Mouse (Mus musculus): ENCODE measurements around the gene Veph1. TPM values are rescaled to one million over a fixed set of nuclear protein-coding genes. Genes with fewer than 3 reads are reported as not detected.
"Not testable (repeated sequence)": the region's sequence is repeated elsewhere in the genome, so short reads cannot be mapped to it uniquely, and the experiment has no call there.

Veph1 gene
- total RNA-seq, 2 experiments from 2014 or later = 0.11 TPM; not detected in 1

DNA sequence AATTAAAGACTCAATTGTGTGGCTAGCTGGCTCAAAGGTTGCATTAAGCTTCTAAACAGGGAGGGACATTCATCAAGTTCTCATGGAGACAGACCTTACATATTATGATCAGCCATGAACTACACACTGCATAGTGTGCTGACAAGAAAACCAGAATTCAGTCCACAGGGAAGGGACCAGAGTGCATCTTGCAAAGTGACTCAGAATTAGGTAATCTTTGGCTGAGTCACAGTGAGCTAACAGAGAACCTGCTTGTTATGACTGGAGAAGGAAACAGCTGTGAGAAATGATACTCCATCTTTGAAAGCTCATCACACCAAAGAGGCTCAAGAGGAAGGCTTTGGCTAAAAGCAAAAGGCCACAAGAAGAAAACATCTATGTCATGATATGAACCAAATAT lies 56.2 kb downstream of the Veph1 start:
- DNase-seq = no peak
- intact Hi-C loops (cut with DNase I; ENCODE audit: low total_unique reads) = loop anchor here (10.0 kb wide), 1 partner anchor 226 kb away; no protein-coding TSS in a partner anchor

DNA sequence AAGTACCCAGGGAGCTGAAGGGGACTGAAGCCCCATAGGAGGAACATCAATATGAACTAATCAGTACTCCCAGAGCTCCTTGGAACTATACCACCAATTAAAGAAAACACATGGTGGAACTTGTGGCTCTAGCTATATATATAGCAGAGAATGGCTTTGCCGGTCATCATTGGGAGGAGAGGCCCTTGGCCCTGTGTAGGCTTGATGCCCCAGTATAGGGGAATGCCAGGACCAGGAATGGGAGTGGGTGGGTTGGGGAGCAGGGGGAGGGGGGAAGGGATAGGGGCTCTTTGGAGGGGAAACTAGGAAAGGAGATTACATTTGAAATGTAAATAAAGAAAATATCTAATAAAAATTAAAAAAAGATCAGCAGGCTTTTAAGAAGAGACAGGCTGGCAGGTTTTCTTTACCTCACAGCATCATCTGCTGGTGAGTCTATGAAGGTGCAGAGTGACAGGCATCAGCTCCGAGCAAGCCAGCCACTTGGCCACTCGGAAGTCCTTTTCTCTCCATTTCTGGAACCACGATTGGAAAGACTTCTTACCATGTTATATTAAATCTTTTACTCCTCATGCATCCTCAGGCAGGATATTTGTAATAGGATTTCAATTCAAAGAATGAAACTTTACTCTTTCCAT lies 60.3 kb downstream of the Veph1 start:
- DNase-seq; intact Hi-C loops (cut with DNase I; ENCODE audit: low total_unique reads): not testable (repeated sequence)

DNA sequence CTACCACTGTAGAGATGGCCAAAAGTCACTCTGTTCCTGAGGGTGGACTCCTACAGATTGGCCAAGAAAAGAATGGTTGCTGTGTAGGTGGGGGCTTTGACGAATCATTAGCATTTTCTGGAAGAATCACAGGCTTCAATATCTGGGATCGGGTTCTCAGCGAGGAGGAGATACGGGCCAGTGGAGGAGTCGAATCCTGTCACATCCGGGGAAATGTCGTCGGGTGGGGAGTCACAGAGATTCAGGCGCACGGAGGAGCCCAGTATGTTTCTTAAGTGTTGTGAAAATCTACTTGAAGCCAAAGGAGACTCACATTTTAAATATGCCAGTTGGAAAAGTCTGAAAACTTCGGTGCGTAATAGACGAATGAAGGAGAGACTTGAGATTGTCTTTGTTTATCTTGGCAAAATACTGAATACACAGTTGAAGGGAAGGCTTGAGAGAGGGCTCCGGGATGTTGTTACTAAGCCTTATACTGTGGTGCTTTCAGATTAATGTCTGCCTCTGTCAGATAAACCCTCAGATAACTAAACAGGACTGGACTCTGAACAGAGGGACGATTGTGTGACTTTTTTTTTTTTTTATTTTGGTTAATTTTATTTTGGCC lies 71.6 kb downstream of the Veph1 start:
- intact Hi-C loops (cut with DNase I; ENCODE audit: low total_unique reads) = no loop called here
- no peak for DNase-seq

DNA sequence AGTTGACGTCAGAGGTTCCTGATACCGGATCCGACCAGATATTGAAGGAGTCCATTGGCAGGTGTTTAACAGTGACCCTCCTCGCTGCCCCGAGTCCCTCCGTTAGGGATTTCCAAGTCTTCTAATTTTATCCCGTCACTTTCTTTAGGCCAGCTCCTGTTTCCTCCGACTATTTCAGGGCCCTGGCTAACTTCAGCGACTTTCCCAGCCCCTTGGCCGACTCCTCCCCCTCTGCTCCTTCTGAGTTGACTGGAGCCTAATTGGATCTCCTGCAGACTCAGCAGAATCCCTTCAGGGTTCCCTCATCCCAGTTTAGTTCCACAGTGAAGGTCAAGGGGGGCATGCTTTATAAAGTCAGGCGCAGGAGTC lies 75.4 kb downstream of the Veph1 start:
- peak; percentile 48 for DNase-seq
- intact Hi-C loops (cut with DNase I; ENCODE audit: low total_unique reads) = no loop called here

DNA sequence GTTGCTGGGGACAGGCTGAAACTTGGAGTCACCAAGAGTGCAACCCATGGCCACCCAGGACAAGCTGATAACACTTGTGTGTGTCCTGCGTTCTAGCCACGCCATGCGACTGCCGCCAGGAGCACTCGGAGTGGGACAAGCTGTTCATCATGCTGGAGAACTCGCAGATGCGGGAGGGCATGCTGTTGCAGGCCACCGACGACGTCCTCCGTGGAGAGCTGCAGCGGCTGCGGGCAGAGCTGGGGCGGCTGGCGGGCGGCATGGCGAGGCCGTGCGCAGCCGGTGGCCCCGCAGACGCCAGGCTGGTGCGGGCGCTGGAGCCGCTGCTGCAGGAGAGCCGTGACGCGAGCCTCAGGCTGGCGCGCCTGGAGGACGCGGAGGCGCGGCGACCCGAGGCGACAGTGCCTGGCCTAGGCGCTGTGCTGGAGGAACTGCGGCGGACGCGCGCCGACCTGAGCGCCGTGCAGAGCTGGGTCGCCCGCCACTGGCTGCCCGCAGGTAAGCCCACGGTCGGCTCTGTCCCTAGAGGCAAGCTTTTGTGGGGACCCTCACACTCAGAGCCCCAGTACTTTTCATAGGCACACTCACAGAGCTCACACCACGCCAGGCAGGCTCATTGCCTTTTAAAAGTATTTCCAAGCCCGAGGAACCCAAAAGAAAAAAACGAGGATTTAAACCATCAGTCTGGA lies 75.9 kb downstream of the Veph1 start:
- peak; percentile 59 for DNase-seq
- intact Hi-C loops (cut with DNase I; ENCODE audit: low total_unique reads) = no loop called here

DNA sequence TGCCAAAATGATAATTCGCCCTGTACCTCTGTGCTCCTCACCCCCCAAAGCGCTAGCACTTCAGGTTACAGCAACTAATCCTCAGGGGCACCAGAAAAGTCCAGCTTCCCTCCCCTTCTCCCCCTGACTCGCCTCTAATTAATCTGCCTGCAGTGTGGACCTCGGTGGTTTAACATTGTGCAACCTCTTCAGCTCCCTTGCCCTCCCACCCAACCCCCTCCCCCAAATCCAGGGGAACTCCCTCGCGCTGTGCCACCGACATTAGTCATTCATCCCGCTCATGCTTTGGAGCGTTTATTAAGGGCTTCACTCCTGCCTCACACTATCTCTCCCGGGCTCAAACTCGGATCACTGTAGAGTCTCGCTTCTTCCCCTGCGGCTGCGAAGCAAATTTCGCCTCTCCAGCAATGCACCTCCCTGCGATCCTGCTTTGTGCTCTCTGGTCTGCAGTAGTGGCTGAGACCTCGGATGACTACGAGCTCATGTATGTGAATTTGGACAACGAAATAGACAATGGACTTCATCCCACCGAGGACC lies 76.9 kb downstream of the Veph1 start, which contains the start of gene Ptx3:
Ptx3 (plus strand) TSS at position 256 of the 537 bp plus-strand sequence.
- no peak for DNase-seq
- intact Hi-C loops (cut with DNase I; ENCODE audit: low total_unique reads) = no loop called here

DNA sequence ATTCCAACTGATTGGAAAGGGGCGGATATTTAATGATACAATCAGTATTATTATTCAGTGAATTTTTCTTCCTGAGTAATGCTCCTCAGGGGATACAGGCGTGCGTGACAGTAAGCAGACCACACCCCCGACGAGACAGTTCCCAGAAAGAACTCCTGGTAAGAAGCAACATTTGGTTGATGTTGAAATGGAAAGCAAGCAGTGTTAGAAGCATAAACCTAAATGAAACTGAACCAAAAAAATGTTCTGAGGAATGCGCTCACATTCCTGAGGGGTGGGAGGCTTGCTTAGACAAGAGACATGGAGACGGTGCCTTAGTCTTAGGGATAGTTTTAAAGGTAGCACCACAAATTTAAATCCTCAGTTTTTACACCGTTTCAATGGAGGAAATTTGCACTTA lies 80.9 kb downstream of the Veph1 start:
- no peak for DNase-seq
- intact Hi-C loops (cut with DNase I; ENCODE audit: low total_unique reads) = no loop called here

DNA sequence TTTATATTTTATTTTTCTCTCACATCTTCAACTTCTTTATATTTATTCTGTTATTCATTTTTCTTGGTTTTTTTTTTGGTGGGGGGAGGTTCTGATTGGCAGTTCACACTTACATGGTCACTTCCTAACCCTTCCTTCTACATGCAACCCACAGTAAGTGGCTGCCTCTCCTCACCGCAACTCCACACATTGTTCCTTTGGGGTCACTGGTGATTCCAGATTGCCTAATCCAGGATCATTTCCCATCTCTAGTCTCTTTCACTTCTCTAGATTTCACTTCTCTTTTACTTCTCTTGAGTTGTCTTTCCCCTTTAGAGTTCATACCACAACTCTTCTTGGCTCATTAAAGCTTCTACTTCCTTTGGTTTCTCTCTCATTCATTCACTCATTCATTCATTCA lies 83.1 kb downstream of the Veph1 start:
- intact Hi-C loops (cut with DNase I; ENCODE audit: low total_unique reads) = no loop called here
- no peak for DNase-seq

DNA sequence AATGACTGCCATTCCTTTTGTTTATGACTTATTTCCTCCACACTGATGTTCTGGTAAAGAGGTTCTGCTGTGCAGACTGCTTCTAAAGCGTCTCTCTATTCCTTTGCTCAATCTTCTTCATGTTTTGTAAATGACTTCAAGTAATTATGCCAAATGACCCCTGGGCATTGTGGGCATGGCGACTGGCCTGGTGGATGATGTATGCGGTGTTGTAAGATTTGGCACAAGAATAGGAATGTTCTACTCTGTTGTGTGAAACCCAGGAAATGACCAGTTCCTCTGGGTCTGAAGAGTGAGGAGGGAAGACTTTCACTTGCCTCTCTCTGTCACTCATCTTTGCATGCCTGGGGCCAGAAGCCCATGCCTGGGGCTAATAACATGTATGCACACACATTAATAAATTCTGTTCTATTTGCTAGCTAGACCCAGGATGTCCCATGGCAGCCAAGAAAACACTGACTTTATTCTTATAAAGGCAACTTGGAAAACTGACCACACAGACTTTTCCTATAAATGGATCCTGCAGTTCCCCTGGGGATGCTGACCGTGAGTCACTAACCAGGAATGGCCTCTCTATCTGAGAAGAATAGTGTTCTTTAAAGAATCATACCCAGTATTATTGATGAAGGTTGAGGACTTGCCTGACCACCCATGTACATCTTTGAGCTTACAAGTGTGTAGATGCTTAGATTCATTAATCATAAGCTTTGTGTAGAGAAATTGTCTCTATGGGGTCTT lies 87.6 kb downstream of the Veph1 start:
- intact Hi-C loops (cut with DNase I; ENCODE audit: low total_unique reads) = no loop called here
- no peak for DNase-seq

DNA sequence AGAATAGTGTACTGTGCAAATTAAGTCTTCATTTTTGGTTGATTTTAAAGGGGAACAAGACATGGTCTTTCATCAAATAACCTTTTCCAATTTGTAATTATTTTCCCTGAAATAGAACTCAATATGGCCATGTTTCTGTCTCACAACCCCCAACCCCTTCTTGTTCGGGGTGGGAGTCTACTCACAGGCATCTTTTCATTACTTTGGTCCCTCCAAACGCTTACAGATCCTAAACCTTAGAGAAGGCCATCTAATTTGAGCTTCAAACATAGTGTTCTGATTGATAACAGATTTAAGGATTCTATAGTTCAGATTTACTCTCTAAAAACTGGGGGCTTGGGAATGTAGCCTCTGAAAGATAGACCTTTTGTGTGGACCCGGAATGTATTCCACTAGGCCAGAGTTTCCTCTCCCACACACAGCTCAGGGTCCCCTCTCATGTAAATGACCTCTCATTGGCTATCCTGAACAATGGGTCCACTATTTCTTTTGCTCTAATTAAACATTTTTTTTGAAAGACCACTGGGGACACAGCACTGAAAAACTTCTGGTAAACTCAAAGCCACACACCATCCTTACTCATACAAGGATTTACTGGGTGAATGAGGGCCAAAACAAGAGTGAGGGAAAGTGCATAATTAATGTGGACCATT lies 102.6 kb downstream of the Veph1 start:
- DNase-seq = no peak

DNA sequence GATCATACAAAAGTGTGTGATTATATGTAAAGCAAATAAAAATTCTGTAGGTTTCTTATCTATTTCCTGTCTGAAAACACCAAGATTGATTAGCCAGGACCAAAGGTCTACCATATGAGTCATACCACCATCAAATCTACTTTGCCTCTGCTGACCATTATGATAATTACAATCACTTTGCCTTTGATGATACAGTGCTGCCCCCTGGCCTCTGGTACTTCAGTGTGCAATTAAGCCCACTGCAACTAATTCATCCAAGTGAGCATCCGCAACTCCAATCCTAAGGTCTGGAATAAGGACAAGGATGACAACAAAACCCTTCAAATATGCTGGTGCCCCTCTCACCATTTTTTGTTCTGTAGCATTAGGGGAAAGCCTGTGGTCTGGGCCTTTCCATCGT lies 117.0 kb downstream of the Veph1 start:
- DNase-seq = no peak
- intact Hi-C loops (cut with DNase I; ENCODE audit: low total_unique reads) = no loop called here

More for the DNA sequence above, 102.6 kb downstream of the Veph1 start:
- intact Hi-C loops (cut with DNase I; ENCODE audit: low total_unique reads) = no loop called here

DNA sequence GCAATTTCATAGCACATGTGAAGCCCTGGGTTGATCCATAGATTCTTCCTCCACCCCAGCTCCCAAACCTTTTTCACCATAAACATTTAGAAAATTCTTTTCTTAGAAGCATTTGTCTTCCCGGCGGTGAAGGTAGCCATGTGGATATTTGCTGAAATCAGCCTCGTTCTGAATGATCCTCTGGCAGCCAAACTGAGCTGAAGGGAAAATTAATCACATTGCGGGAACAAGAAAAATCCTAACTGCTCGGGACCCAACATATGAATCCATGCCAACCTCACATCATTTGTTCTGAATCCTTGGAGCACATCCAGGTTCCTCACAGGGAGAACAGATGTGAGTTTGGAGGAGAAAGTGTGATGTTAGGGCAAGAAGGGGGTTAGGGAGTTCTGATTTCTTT lies 123.7 kb downstream of the Veph1 start:
- peak; percentile 5 for DNase-seq
- intact Hi-C loops (cut with DNase I; ENCODE audit: low total_unique reads) = no loop called here

DNA sequence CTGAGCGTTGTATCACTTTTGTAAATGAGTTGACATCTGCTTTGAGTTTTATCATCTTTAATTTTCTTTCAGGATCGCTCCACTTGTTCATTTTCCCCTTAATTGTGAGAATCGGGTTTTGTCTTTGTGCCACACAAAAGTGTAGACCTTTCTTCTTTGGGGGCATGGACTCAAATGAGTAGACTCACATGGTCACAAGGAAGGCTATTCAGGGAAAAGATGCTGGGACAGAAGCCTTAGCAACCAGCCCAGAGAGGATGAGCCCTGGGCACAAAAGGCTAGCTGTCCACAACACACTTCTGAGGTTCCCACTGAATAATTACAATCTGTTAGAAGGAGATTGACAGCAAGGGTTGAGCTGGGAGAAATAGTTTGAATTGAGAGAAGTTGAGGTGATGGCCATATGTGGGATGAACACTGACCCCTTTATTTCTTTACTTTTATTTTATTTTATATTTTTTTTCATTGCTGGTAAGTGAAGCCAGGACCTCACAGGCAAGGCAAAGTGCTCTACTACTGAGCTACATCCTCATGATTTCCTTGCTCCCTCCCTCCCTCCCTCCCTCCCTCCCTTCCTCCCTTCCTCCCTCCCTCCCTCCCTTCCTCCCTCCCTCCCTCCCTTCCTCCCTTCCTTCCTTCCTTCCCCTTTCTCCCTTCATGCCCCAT lies 126.6 kb downstream of the Veph1 start:
- intact Hi-C loops (cut with DNase I; ENCODE audit: low total_unique reads) = no loop called here
- DNase-seq = no peak

DNA sequence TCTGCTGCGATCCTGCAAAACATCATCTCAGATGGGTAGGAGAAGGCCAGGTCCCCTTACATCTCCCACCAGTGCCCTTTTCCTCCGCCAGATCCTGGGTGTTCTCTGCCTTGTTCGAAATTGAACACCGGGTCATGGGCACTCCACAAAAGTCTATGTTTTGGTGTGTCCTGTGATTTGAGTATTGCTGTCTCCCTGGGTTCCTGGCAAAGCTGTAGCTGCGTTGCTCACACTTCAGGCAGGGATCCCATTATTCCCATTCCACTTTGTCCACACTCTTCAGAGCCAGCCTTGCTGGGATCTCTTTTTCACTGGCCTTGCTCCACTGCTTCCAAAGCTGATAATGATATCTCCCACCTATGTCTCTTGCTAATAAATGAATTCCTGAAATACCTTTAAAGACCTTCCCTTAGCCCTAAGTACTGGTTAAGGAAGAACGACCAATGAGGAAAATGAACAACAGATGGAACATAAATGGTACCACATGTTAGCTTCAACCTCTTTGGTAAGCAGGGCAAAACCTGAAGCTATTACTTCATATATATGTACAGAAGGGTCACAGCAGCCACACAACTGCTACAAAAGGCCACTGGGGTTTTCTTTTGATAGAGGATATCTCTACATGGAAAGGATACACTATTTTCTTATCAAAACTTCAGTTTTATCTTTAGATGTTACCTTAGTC lies 129.9 kb downstream of the Veph1 start:
- intact Hi-C loops (cut with DNase I; ENCODE audit: low total_unique reads) = no loop called here

DNA sequence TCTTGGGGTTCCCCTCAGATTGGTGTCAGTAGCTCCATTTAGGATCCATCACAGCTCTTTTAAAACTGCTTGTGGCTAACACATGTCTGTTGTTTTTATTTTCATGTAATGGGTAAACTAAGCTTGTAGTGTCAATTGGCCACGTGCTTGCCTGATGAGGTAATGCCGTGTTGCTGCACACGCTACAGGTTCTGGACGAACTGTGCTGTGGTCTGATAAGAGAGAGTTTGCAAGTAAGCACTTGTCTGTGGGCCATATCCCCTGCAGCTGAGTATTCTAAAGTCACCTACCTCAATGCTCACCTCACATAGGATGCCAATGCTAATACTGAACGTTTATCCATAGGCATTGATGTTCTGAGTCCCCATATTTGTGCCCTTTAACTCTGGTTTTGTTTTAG lies 131.6 kb downstream of the Veph1 start:
- intact Hi-C loops (cut with DNase I; ENCODE audit: low total_unique reads) = no loop called here
- DNase-seq = no peak

More for the DNA sequence above, 129.9 kb downstream of the Veph1 start:
- DNase-seq = no peak

DNA sequence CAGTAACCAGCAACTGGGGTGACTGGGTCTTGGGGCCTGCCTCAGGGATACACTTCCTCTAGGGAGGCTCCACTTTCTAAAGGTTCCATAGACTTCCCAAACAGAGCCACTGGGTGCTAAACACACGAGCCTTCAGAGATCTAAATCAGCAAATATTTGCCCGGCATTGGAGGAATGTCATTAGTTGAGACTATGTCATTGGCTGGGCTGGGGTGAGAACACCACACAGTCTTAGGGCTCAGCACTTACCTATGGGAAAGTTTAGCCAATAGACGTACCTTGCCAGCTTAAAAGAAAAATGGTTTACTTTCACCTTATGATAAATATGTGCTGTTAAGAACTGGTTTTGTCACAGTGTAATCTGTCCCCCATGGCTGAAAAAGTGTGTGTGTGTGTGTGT lies 132.1 kb downstream of the Veph1 start:
- DNase-seq = no peak
- intact Hi-C loops (cut with DNase I; ENCODE audit: low total_unique reads) = no loop called here

DNA sequence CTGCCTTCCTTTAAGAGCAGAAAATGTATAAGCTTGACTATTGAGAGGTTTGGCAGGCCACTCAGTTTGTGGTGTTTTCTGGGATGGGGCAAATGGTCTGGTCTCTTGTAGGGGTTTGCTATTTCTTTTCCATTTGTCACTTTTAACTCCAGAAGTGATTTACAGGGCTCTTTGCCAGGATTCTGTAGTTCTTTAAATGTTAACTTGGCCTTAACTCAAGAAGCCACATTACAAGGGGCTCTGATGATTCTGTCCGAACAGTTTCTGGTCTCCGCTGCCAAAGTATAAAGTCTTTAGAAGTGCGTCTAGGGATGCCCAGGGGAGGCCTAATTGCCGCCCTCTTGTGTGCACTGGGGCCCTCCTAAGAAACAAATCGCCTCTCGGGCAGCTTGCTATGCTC lies 134.0 kb downstream of the Veph1 start:
- intact Hi-C loops (cut with DNase I; ENCODE audit: low total_unique reads) = no loop called here
- DNase-seq = no peak

DNA sequence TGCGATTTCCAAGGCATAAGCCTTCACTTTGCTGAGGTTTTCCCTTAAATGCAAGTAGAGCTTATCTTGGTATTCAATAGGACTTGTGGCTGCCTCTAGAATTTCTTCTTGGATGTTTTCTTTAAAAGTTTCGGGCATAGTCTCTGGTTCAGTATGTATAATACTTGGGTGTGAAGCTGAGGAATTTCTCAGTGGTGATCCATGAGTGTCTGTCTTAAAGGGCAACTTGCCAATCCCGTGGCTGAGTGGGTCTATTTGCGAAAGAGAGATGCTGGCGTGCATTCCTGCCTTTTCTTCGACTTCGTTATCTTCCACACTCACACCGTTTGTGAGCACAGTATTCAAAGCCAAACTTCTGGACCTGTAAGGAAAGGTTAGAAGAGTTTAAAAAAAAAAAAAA lies 138.7 kb downstream of the Veph1 start:
- no peak for DNase-seq
- intact Hi-C loops (cut with DNase I; ENCODE audit: low total_unique reads) = no loop called here

DNA sequence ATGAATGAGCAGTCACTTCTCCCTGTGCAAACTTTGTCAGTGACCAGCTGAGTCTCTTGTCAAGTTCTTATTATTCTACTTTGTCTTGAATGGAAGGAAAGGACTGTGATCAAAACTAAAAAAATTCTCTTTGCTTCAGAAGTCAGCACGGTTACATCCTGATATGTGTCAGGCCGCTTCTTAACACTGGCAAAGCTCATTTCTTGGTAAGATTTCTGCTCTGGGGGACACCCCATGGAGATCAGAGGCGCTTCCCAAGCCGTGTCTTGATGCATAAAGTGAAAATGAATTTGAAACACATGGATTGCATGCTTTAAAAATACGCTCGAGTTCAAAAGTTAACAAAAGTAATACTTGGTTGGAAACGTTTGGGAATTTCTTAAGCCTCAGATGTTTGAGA lies 159.0 kb downstream of the Veph1 start:
- intact Hi-C loops (cut with DNase I; ENCODE audit: low total_unique reads) = no loop called here

More for the DNA sequence above, 159.0 kb downstream of the Veph1 start:
- no peak for DNase-seq
